Mouse (Mus musculus): ENCODE measurements around the gene Pisd.

The Pisd gene

DNA sequence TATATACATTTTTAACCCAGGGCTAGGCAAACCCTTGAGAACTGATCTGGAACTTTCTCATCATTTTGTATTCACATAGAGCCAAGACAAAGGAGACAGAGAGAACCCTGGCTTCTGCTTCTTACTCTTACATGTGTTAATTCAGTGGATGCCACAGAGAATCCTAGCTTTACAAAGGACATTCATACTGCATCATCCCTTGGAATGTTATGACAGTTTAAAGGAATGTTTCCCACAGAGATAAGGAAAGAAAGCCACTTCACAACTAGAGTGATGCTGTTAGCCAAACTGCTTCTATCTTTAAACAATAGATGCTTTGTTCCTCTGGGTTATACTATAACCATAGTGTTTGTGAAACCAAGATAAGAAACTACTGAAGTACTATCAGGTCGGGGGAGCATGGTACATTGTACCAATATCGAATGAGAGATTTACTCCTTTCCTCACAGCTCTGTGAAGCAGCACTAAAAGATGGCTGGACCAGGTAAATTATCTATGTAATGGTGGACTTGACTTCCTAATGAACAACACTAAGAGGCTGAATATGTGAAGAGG, 79.1 kb downstream of the Pisd start:
- peak; percentile 63 for DNase-seq (ENCODE audit: inconsistent ontology term)

DNA sequence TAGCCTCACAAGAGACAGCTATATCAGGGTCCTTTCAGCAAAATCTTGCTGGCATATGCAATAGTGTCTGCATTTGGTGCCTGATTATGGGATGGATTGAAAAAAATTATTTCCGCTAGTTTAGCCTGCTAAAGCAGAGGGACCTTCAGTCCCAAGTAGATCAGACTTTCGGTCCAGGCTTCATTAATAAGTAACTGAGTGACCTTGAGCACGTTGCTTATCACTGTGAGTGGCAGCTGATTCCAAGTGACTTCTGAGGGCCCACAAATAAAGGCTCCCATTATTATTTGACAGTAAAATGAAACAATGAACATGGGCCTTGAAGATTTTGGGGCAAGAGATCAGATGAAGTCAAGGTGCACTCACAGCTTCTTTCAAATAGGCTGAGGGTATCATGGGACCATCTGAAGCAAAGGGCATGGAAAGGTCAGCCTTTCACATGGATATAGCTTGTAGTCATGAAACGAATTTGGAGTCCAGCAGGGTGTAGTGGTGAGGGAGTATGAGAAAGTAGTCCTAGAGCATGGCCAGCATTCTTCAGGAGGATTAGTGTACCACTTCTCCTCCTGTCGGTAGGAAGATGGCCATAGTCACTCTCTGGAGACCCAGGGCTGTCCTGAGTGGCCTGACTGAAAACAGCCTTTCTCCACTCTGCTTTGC, 88.1 kb downstream of the Pisd start:
- no peak for DNase-seq (ENCODE audit: inconsistent ontology term)

DNA sequence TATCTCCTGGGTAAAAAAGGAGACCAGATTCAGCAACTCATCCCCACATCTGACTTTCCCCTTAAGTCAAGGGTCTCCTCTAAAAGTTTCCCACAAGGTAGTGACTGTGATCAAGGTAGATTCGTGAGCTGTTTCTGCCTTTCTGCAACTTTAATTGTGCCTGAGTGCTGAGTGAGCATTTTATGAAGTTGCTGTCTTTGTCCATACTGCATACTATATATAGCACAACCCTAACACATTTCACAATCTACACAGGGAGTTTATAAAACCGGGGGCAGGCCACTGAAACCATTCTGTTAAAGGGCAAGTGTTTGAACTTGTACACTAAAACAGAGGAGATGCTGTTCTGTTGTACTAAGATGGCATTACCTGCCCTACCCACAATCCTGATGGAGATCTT, 92.0 kb downstream of the Pisd start:
- DNase-seq (ENCODE audit: inconsistent ontology term), result no peak

Measured in Muller cell, postnatal 12 days (primary cell).